Mouse (Mus musculus) lung, embryonic 15.5 days (tissue): ENCODE results near the gene Zfp523. TPM values are rescaled to one million over a fixed set of nuclear protein-coding genes. Genes with fewer than 3 reads are reported as not detected.
A peak's percentile ranks its signal among the peaks of the same experiment; 100 is the strongest.

Experiments
- ATAC-seq: fragments of 200-750 bp; cut with Nextera tagmentation; 2 replicates; pipeline ENCODE4 v1.8.0; 2017; ENCODE audit warnings: moderate number of reproducible peaks, borderline replicate concordance; ENCODE audit not compliant: low FRiP score, low TSS enrichment; ENCODE audit errors: extremely low read depth
- H3K27ac ChIP-seq: fragments of 300-500 bp; sonication (generic); 2 replicates; pipeline ENCODE4 v1.5.1; 2015; ENCODE audit warnings: moderate library complexity, mild to moderate bottlenecking, inconsistent platforms
- H3K27me3 ChIP-seq: fragments of 300-500 bp; sonication (generic); 2 replicates; pipeline ENCODE4 v1.6.1; 2015; ENCODE audit warnings: inconsistent platforms
- H3K36me3 ChIP-seq: fragments of 300-500 bp; sonication (generic); 2 replicates; pipeline ENCODE4 v1.6.1; 2015; ENCODE audit warnings: inconsistent platforms
- H3K4me1 ChIP-seq: fragments of 300-500 bp; sonication (generic); 2 replicates; pipeline ENCODE4 v1.6.1; 2015; ENCODE audit warnings: inconsistent platforms
- H3K4me2 ChIP-seq: fragments of 300-500 bp; sonication (generic); 2 replicates; pipeline ENCODE4 v1.6.1; 2015; ENCODE audit warnings: inconsistent platforms, mild to moderate bottlenecking, moderate library complexity
- H3K4me3 ChIP-seq: fragments of 300-500 bp; sonication (generic); 2 replicates; pipeline ENCODE4 v1.5.1; 2015; ENCODE audit warnings: mild to moderate bottlenecking, inconsistent platforms
- H3K9ac ChIP-seq: fragments of 300-500 bp; sonication (generic); 2 replicates; pipeline ENCODE4 v1.6.1; 2015; ENCODE audit warnings: inconsistent platforms
- H3K9me3 ChIP-seq: fragments of 300-500 bp; sonication (generic); 2 replicates; pipeline ENCODE4 v1.6.1; 2016; ENCODE audit warnings: inconsistent platforms
- WGBS: fragments of 180-500 bp; shearing (Covaris S2); methylation state at CpG from one replicate; pipeline ENCODE4 v1.1.7; 2015; 5-methylcytosine and 5-hydroxymethylcytosine counted together
- polyA plus RNA-seq: library from polyadenylated mRNA; unstranded; fragments of >200 nt; fragmentation: Nextera tagmentation; extraction: Ambion mirVana; gene quantifications from 2 replicates; pipeline ENCODE4 v1.2.1, GENCODE M21; 2015

Zfp523 gene
- 39.1 and 41.8 TPM in 2 replicates for polyA plus RNA-seq

DNA sequence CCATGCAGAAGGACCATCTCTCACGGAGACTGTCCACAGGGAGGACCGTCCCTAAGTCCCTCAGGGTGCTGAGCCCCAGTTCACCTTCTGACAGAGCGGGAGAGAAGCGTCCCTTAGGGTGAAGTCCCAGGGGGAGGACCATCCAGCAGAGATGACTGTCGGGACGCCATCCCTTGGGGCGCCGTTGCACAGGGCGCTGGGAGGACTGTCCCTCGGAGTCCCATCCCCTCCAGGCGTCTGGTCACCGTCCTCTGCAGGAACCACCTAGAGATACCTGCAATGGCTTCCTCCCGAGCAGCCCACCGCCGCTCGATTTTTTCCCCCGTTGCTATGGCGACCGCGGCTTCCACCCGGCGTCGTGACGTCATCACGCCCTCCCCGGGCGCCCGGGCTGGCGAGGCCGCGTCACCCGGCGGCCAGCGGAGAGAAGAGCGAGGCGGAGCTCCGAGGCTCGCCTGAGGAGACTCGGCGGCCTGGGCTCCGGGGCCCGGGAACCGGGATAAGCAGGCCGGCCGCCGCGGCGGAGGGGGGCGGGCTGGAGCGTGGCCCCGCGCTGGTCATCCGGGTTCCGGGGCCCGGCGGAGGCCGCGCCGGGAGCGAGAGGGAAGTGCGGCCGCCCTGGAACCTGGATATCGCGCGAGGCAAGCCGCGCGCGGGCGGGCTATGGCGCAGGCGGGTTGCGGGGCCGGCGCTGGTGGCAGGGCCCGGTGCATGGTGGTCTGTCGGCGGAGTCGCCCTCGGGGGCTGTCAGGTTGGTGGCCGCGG, at the start of gene Zfp523:
Gene Zfp523, plus strand, starts transcription at position 355 of the 765 bp plus-strand sequence.
- Histone ChIP-seq H3K27me3 (no peaks in the 10 kb centered on the region), H3K4me3 (peak within 1 kb of the TSS; percentile 93)

DNA sequence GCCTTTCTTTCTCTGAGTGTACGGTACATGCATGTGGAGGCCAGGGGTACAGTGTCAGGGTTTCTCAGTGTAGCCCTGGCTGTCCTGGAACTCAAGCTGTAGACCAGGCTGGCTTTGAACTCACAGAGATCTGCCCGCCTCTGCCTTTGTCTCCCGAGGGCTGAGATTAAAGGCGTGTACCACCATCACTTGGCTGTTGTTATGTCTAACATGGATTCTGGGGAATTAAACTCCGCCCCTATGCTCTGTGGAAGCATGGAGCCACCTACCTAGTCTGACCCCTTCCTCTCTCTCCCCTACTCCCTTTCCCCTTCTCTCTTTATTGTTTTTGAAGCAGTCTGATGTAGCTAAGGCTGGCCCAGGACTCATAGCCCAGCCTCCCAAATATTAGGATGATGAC, 47.1 kb upstream of the Zfp523 start:
- no peak for ATAC-seq
- H3K9ac ChIP-seq, result no peak overlapping the region
- 86% methylated on average over 5 of the region's 5 CpGs for WGBS
- no peaks in the 10 kb centered on the region for H3K9me3 ChIP-seq
- H3K4me2 ChIP-seq, result no peak overlapping the region
- no peak overlapping the region for H3K27ac ChIP-seq
- H3K4me3 ChIP-seq, result no peak overlapping the region
- 0 out of 2 replicates have a peak, but pooled peaks cover 7% of the 10 kb centered on the region for H3K27me3 ChIP-seq
- H3K36me3 ChIP-seq, result no peaks in the 10 kb centered on the region
- no peaks in the 10 kb centered on the region for H3K4me1 ChIP-seq

More for the DNA sequence above, at the start of gene Zfp523:
- no peaks in the 10 kb centered on the region for H3K36me3 ChIP-seq
- H3K9me3 ChIP-seq, result no peaks in the 10 kb centered on the region
- peak within 1 kb of the TSS; percentile 93 for H3K27ac ChIP-seq
- ATAC-seq, result peak; percentile 86
- peak within 1 kb of the TSS; percentile 94 for H3K9ac ChIP-seq
- H3K4me2 ChIP-seq, result peak within 1 kb of the TSS; percentile 91
- H3K4me1 ChIP-seq, result peaks cover 70% of the 10 kb centered on the region
- WGBS, result under 1% methylated on average over 73 of the region's 82 CpGs

DNA sequence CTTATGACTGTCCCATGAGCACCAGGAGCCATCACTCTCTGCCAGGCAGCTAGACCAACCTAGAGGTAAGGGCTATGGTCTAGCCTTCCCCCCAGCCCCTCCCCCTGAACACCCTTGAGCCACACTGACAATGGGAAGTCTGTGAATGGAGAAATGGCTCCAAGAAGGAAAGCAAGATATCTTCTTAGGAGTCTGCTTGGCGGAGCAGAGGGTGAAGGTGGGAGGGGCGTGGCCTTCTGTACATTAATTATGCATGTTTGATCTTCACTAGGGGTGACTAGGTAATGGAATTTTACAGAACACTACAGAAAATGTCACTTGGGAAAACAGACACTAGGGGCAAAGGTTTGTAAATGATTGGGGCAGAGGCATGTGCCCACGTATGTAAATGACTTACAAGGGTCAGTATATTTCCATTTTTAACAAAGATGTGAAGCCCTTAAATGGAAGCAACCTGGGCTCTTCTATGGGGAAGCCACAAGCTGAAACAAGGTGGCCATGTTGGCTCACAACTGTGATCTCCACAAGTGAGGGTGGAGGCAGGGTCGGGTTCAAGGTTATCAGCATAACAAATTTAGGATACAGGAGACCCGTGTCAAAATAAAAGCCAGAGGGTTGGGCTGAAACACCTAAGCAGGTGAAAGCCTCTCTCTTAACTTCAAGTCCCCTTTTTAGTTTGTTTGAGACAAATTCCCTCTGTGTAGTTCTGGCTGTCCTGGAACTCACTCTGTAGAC, 46.4 kb upstream of the Zfp523 start:
- Histone ChIP-seq H3K27me3 (0 out of 2 replicates have a peak, but pooled peaks cover 7% of the 10 kb centered on the region), H3K4me1 (no peaks in the 10 kb centered on the region), H3K4me3 (no peak overlapping the region), H3K36me3 (no peaks in the 10 kb centered on the region), H3K9ac (no peak overlapping the region), H3K27ac (no peak overlapping the region), H3K9me3 (no peaks in the 10 kb centered on the region), H3K4me2 (no peak overlapping the region)
- no peak for ATAC-seq
- whole genome bisulfite sequencing, result 52% methylated on average over 5 of the region's 5 CpGs

DNA sequence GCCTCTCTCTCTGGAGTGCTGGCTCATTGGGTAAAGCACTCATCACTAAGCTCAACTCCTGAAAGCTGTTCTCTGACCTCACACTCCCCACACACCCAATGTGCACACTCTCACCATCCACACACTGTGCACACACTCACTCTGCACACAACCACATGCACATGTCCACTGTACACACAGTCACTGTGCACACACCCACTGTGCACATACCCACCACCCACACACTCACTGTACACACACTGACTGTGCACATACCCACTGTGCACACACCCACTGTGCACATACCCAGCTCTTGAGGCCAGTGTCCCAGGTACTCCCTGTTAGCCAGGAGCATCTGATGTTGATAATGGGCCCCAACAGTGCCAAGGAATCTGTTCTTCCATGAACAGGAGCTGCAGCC, 45.8 kb upstream of the Zfp523 start:
- no peak overlapping the region for H3K4me2 ChIP-seq
- H3K27ac ChIP-seq, result no peak overlapping the region
- H3K4me3 ChIP-seq, result no peak overlapping the region
- no peak; the same call in 1 of the 2 replicates for ATAC-seq
- no peaks in the 10 kb centered on the region for H3K9me3 ChIP-seq
- no peak overlapping the region for H3K9ac ChIP-seq
- H3K4me1 ChIP-seq, result peaks cover under 1% of the 10 kb centered on the region
- H3K27me3 ChIP-seq, result 0 out of 2 replicates have a peak, but pooled peaks cover 7% of the 10 kb centered on the region
- no peaks in the 10 kb centered on the region for H3K36me3 ChIP-seq

DNA sequence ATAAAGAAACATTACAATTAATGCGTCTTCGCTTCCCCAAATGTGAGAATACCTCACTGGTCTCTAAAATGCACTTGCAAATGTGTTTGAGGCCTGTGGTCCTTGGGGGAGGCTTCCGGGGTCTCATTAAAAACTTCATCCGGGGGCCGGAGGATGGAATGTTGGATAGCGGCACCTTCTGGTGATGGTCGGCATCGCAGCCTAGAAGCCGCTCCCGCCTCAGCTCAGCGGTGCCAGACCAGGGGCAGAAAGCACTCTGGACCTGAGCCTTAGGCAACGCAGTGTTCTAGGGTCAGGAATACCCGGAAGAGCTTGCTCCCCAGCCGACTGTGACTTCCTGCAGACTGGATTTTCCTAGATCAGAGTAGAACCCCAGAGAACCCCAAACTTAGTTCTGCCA, 43.7 kb upstream of the Zfp523 start:
- H3K27me3 ChIP-seq, result 0 out of 2 replicates have a peak, but pooled peaks cover 7% of the 10 kb centered on the region
- no peaks in the 10 kb centered on the region for H3K36me3 ChIP-seq
- WGBS, result 5% methylated on average over 14 of the region's 14 CpGs
- no peak overlapping the region for H3K4me3 ChIP-seq
- H3K4me1 ChIP-seq, result peaks cover 7% of the 10 kb centered on the region
- no peak for ATAC-seq
- no peak overlapping the region for H3K27ac ChIP-seq
- H3K9ac ChIP-seq, result no peak overlapping the region
- H3K9me3 ChIP-seq, result no peaks in the 10 kb centered on the region
- peak overlapping the region; percentile 26; the same call in 1 of the 2 replicates for H3K4me2 ChIP-seq

DNA sequence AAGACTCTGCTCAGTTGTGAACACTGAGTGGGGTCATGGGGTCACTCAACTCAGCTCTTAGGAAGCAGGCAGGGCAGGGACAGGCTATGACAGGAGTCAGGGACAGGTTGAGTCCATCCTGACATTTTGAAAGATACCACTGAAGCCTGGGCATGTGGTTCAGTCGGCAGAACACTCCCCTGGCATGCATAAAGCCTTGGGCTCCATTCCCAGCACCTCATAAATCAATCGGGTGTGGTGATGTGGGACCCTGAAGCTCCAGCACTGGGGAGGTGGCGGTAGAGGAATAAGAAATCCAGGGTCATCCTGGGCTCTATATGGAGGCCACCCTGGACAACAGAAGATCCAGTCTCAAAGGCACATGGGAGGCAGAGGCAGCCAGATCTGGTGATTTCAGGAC, 41.4 kb upstream of the Zfp523 start:
- WGBS, result 59% methylated on average over 3 of the region's 3 CpGs
- no peak for ATAC-seq

DNA sequence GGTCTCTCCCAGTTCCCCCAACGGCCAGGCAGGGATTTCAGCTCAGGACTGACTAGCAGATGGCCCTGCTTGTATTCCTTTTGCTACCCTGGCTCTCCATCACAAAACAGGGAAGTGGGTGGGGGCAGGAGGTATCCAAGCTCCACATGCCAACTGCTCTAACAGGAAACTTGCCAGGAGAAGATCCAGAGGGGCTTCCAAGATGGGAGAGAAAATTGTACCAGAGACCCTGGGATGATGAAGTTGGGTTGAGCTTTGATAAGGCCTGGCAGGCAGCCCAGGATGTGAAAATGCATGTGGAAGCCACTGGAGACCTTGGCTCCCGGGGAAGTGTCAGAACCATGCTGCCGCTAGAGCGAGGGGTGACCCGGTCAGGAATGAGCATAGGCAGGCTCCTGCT, 40.7 kb upstream of the Zfp523 start:
- Histone ChIP-seq H3K9ac (no peak overlapping the region), H3K4me1 (peaks cover 8% of the 10 kb centered on the region), H3K4me2 (no peak overlapping the region), H3K36me3 (no peaks in the 10 kb centered on the region), H3K9me3 (no peaks in the 10 kb centered on the region), H3K4me3 (no peak overlapping the region), H3K27ac (no peak overlapping the region), H3K27me3 (peaks cover 29% of the 10 kb centered on the region)
- ATAC-seq, result no peak
- WGBS, result 29% methylated on average over 5 of the region's 5 CpGs

More for the DNA sequence above, 41.4 kb upstream of the Zfp523 start:
- Histone ChIP-seq H3K9ac (no peak overlapping the region), H3K4me1 (peaks cover 7% of the 10 kb centered on the region), H3K36me3 (no peaks in the 10 kb centered on the region), H3K27ac (no peak overlapping the region), H3K27me3 (peaks cover 21% of the 10 kb centered on the region), H3K9me3 (no peaks in the 10 kb centered on the region), H3K4me2 (no peak overlapping the region), H3K4me3 (no peak overlapping the region)

DNA sequence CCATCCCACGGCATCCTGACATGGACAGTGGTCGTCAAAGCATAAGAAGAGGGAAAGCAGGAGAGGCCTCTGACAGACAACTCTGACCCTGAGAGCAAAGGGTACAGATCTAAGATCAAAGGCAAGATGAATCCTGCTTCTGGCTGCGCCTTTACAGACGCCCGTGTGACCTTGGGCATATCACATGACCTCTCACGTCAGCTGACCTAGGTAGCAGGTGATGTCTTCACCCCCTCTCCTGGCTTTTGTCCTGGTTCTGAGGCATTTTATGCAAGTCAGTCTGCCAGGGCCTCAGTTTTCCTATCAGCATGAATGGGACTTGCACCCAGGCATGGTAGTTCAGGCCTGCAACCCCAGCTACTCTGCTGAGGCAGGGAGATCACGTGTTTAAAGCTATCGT, 38.9 kb upstream of the Zfp523 start:
- H3K9ac ChIP-seq, result no peak overlapping the region
- WGBS, result 90% methylated on average over 8 of the region's 8 CpGs
- peaks cover 26% of the 10 kb centered on the region for H3K4me1 ChIP-seq
- peaks cover 46% of the 10 kb centered on the region for H3K27me3 ChIP-seq
- H3K36me3 ChIP-seq, result no peaks in the 10 kb centered on the region
- H3K27ac ChIP-seq, result no peak overlapping the region
- H3K9me3 ChIP-seq, result no peaks in the 10 kb centered on the region
- H3K4me2 ChIP-seq, result no peak overlapping the region
- no peak for ATAC-seq
- no peak overlapping the region for H3K4me3 ChIP-seq

DNA sequence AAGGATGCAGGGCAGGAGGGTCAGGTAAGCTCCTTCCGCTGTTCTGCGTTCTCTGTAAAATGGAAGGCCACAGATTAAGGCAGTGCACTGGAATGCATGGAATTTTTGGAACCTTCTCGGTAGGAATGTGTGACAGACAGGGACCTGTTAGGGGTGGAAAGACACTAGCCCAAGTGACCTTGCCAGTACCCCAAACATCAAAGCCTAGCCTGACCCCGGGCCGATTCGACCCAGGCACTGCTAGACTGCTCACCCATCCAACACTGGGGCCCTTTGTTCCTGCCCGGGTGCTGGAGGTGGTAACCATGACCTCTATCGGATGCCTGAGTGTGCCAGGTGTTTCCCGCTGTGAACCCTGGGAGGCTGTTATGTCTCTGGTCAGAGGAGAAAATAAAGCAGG, 38.2 kb upstream of the Zfp523 start:
- no peak overlapping the region for H3K27ac ChIP-seq
- ATAC-seq, result no peak
- 51% methylated on average over 9 of the region's 9 CpGs for WGBS
- no peak overlapping the region for H3K4me2 ChIP-seq
- no peaks in the 10 kb centered on the region for H3K9me3 ChIP-seq
- H3K9ac ChIP-seq, result no peak overlapping the region
- H3K4me1 ChIP-seq, result peaks cover 32% of the 10 kb centered on the region
- no peak overlapping the region for H3K4me3 ChIP-seq
- H3K27me3 ChIP-seq, result peaks cover 48% of the 10 kb centered on the region
- no peaks in the 10 kb centered on the region for H3K36me3 ChIP-seq

DNA sequence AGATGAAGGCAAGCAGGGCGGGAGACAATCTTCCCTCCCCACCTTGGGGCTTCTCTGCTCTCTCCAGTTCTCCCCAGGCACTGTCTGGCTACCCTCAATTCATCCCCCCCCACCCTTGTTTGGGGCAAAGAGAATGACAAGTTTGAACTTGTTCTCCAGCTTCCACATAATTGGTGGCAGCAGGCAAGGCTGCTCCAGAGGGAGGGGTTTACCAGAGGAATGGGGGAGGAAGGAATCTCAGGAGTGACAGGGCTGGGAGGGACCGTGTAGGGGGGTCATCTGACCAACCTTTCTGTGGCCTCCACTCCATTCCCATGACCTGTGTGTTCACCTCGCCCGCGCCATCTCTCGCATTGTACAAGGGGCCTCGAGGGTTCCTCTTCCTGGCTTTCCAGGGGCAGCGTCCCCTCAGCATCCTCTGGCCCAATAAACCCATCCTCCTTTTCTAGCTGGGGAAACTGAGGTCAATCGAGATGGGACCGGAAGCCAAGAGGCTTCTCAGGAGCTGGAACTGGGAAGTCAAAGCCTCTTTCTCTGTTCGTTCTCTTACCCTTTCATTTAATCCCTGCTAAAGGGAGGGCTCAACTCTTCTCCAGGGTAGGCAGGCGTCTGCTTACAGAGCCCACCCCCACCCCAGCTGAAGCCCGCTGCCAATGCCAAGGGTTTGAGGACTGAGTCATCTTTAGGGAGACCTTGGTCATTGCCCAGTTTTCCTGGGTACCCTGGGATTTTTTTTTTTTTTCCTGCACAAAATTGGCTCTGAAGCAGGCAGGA, 36.3 kb upstream of the Zfp523 start:
- Histone ChIP-seq H3K9me3 (no peaks in the 10 kb centered on the region), H3K4me1 (peaks cover 50% of the 10 kb centered on the region), H3K4me3 (no peak overlapping the region), H3K4me2 (peak overlapping the region; percentile 100; the same call in 1 of the 2 replicates), H3K27me3 (peaks cover 60% of the 10 kb centered on the region), H3K9ac (no peak overlapping the region), H3K36me3 (no peaks in the 10 kb centered on the region), H3K27ac (no peak overlapping the region)
- ATAC-seq, result no peak
- 34% methylated on average over 13 of the region's 13 CpGs for WGBS

DNA sequence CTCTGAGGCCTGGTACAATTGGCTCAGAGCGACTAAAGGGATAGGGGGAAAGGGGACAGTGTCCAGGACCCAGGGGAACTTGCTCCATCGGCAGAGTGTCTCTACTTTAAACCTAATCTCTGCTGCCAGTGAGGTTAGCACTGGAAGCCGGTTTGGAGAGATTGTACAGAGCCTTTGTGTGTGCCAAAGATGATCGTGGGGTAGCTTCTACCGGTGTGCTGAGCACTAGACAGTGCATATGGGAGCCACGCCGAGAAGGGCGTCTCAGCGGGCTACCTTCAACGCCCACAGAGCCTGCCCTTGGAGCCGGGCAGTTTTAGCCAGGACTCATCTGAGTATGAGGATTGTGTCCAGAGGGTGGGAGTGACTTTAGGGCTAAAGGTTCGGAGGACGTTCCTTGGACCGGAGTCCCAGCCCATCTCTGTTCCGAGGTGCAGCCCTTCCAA, 35.7 kb upstream of the Zfp523 start:
- H3K9ac ChIP-seq, result peak overlapping the region; percentile 29; the same call in 1 of the 2 replicates
- H3K27ac ChIP-seq, result no peak overlapping the region
- ATAC-seq, result no peak
- peak overlapping the region; percentile 61 for H3K4me3 ChIP-seq
- H3K36me3 ChIP-seq, result no peaks in the 10 kb centered on the region
- peak overlapping the region; percentile 100 for H3K4me2 ChIP-seq
- no peaks in the 10 kb centered on the region for H3K9me3 ChIP-seq
- WGBS, result 8% methylated on average over 15 of the region's 15 CpGs
- peaks cover 66% of the 10 kb centered on the region for H3K27me3 ChIP-seq
- H3K4me1 ChIP-seq, result peaks cover 54% of the 10 kb centered on the region
